Mouse (Mus musculus): ENCODE measurements around the gene Ptgis. TPM values are rescaled to one million over a fixed set of nuclear protein-coding genes. Genes with fewer than 3 reads are reported as not detected.

The Ptgis gene
- polyA plus RNA-seq, 1 experiment from 2014 or later, result 12.7 TPM

DNA sequence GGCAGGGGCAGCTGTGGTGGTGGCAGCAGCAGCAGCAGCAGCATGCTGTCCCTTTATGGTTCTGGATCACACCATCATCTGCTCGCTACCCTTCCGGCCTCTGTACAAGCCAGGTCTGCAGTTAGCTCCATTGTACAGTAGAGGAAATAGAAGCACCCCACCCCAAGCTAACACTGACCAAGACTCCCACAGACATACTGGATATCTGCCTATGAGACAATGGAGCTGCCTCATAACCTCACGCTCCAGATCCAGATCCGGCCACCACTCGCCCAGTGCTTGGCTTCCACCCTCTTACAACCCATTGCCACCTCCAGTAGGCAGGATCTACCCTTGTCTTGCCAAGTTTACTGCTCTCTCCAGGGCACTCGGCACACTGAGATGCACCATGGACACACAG lies 65.1 kb downstream of the Ptgis start:
- Histone ChIP-seq H3K36me3 (no peaks in the 10 kb centered on the region), H3K4me3 (no peak overlapping the region), H3K27me3 (ENCODE audit: low read depth, poor library complexity, severe bottlenecking) (no peaks in the 10 kb centered on the region), H3K27ac (replicated peaks) (no peak overlapping the region), H3K9me3 (replicated peaks) (0 out of 2 replicates have a peak, but pooled peaks cover 6% of the 10 kb centered on the region), H3K4me1 (0 out of 2 replicates have a peak, but pooled peaks cover 2% of the 10 kb centered on the region)
- DNase-seq (ENCODE audit: low spot score), result no peak
- WGBS, result 93% methylated on average over 6 of the region's 6 CpGs

DNA sequence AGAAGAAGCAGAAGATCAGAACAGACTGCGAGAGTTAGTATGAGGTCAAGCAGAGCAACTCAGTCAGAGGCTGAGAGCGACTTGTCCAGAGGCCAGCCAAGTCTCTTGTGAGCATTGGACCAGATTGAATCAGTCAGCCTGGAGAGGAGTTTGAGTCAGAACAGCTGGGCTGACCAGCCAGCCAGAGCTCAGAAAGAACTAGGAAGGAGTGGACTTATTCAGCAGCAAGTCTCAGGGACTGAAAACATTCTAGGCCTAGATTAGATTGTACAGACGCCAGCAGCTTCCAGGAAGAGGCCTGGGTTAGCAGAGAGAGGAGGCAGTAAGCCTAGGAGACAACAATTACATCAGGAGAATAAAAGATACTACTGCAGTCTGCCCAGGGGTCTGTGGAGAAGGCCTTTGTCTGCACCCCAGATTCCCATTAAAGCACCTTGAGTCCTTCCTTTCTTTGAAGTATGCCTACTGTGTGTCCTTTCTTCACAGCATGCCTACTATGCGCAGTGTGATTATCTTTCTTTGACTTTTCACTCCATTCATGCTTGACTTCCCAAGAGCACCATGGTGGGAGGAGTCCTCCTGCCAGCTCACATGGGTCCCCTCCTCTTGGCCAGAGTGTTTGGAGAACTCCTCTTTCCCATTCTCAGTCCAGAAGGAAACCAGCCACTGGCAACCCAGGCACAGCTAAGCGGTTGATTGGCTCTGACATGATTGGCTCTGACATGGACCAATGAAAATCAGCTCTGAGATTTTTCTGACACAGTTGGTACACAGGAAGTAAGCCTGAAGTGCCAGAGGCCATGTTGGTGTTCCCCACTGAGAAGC lies 67.1 kb downstream of the Ptgis start:
- WGBS, result 73% methylated on average over 5 of the region's 5 CpGs
- Histone ChIP-seq H3K27me3 (ENCODE audit: low read depth, poor library complexity, severe bottlenecking) (no peaks in the 10 kb centered on the region), H3K27ac (replicated peaks) (no peak overlapping the region), H3K4me3 (no peak overlapping the region), H3K4me1 (0 out of 2 replicates have a peak, but pooled peaks cover 2% of the 10 kb centered on the region), H3K36me3 (no peaks in the 10 kb centered on the region), H3K9me3 (replicated peaks) (0 out of 2 replicates have a peak, but pooled peaks cover 6% of the 10 kb centered on the region)
- DNase-seq (ENCODE audit: low spot score), result no peak

DNA sequence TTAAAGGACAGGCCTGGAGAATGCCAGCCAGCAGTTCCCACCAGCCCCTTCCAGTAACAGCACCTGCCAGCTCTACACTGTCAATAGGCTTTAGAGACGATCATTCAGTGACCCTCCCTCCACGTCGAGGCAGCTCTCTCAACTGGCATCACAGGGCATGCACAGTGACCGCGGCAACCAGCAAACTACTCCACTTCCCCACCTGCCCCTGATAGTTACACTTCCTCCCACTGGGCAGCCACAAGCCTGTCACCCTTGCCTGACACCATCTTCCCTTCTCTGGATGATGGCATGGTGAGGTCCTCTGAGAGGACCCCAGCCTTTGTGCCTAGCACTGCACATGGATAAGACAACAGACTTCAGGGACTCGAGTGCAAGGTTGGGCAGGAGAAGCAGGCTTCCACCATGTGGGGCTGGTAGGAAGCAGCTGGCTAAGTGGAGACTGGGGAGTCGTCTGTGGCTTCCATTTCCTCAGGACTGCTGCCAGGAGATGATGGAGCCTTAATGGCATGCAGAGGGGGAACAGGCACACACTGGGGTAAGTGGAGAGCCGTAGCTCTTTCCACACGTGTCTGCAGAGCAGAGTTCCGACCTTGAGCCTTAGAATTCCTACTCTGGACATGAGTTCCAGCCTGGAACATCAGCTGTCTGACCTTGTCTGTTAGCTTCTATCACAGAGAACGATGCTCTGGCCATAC lies 72.7 kb downstream of the Ptgis start:
- Histone ChIP-seq H3K36me3 (no peaks in the 10 kb centered on the region), H3K27me3 (ENCODE audit: low read depth, poor library complexity, severe bottlenecking) (no peaks in the 10 kb centered on the region), H3K27ac (replicated peaks) (no peak overlapping the region), H3K9me3 (replicated peaks) (no peaks in the 10 kb centered on the region), H3K4me3 (no peak overlapping the region), H3K4me1 (no peaks in the 10 kb centered on the region)
- 81% methylated on average over 11 of the region's 11 CpGs for WGBS
- no peak for DNase-seq (ENCODE audit: low spot score)

DNA sequence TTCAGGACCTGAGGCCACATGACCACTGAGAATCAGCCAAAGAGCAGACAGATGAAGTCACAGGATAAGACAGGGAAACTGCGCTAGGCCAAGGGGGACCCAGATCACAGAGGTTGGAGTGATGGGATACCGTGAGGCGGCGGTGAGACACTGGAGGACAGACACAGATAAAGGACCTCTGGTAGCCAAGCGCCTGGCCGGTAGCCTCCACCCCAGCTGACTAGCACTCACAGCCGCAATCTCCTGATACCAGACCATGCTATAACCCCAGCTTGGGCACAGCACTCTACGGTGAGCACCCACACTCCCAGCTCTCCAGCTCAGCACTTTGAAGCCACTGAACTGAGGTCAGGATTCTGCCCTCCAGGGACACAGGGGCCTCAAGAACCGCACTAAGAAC lies 76.8 kb downstream of the Ptgis start:
- Histone ChIP-seq H3K9me3 (replicated peaks) (peaks cover 5% of the 10 kb centered on the region; the same call in 1 of the 2 replicates), H3K27me3 (ENCODE audit: low read depth, poor library complexity, severe bottlenecking) (no peaks in the 10 kb centered on the region), H3K4me3 (no peak overlapping the region), H3K27ac (replicated peaks) (no peak overlapping the region), H3K36me3 (0 out of 2 replicates have a peak, but pooled peaks cover 5% of the 10 kb centered on the region), H3K4me1 (no peaks in the 10 kb centered on the region)
- no peak for DNase-seq (ENCODE audit: low spot score)
- WGBS, result 91% methylated on average over 9 of the region's 9 CpGs

DNA sequence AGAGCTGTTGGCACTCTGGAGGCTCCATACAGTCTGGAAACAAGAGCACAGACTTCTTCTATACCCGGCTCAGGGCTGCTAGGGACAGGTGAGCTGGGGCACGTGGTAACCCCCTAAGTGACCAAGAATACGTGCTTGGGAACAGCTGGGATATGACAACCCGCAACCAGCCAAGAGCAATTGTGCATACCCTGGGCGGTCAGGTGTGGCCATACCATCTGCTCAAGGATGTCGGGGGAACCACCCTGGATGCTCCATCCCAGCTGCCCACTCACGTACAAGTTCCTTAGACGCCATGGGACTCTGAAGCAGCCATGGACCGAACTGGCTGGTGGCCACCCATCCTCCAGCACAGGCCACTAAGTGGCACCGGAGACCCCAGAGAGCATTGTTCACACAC lies 77.3 kb downstream of the Ptgis start:
- WGBS, result 95% methylated on average over 10 of the region's 10 CpGs
- no peaks in the 10 kb centered on the region for H3K4me1 ChIP-seq
- H3K9me3 ChIP-seq (replicated peaks), result peaks cover 5% of the 10 kb centered on the region; the same call in 1 of the 2 replicates
- DNase-seq (ENCODE audit: low spot score), result no peak
- no peak overlapping the region for H3K4me3 ChIP-seq
- H3K27ac ChIP-seq (replicated peaks), result no peak overlapping the region
- H3K27me3 ChIP-seq (ENCODE audit: low read depth, poor library complexity, severe bottlenecking), result no peaks in the 10 kb centered on the region
- H3K36me3 ChIP-seq, result 0 out of 2 replicates have a peak, but pooled peaks cover 5% of the 10 kb centered on the region

DNA sequence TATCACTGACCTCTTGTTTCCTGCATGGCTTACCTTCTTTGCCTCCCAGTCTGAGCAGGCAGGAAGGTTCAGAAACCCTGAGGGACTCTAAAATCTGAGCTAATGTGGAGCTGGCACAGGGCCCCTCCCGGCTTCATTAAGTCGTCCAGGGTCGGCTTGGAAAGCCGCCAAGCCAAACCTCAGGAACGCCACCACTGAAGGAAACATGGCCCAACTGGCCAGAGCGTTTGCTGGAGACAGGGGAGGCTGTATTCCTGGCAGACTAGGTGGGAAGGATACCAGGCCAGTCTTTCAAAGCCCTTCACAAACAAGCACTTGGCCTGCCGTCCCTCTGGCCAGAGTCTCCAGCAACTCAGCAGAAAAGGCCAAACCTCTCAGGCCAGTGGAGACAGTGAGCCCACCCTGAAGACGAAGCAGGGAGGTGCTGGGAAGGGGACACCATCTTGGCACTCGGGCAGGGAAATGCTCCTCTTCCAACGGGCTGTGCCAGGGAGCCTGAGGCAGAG lies 77.8 kb downstream of the Ptgis start:
- Histone ChIP-seq H3K27me3 (ENCODE audit: low read depth, poor library complexity, severe bottlenecking) (no peaks in the 10 kb centered on the region), H3K27ac (replicated peaks) (no peak overlapping the region), H3K36me3 (0 out of 2 replicates have a peak, but pooled peaks cover 5% of the 10 kb centered on the region), H3K4me3 (no peak overlapping the region), H3K4me1 (no peaks in the 10 kb centered on the region), H3K9me3 (replicated peaks) (peaks cover 5% of the 10 kb centered on the region; the same call in 1 of the 2 replicates)
- 92% methylated on average over 10 of the region's 10 CpGs for WGBS
- DNase-seq (ENCODE audit: low spot score), result no peak

DNA sequence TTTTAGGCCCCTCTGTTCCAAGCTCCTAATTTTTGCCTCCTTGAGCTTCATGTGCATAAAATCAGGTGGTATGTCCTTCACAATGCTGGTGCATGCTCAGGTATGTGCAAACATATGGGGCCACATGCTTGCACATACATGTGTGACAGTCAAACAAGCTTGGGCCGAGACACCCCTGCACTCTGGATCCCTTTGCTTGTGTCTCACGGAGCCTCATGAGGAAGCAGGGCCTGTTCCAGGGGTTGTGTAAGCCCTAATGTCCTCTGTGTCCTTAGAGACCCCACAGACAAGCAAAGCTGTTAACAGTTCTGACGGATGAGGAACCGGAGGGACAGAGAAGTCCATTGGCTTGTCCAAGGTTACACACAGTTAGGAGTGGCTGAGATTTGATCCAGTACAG lies 80.7 kb downstream of the Ptgis start:
- no peak for DNase-seq (ENCODE audit: low spot score)
- H3K36me3 ChIP-seq, result 0 out of 2 replicates have a peak, but pooled peaks cover 5% of the 10 kb centered on the region
- H3K9me3 ChIP-seq (replicated peaks), result peaks cover 5% of the 10 kb centered on the region; the same call in 1 of the 2 replicates
- no peak overlapping the region for H3K27ac ChIP-seq (replicated peaks)
- H3K27me3 ChIP-seq (ENCODE audit: low read depth, poor library complexity, severe bottlenecking), result no peaks in the 10 kb centered on the region
- peaks cover 16% of the 10 kb centered on the region for H3K4me1 ChIP-seq
- H3K4me3 ChIP-seq, result no peak overlapping the region
- WGBS, result 94% methylated on average over 4 of the region's 4 CpGs

DNA sequence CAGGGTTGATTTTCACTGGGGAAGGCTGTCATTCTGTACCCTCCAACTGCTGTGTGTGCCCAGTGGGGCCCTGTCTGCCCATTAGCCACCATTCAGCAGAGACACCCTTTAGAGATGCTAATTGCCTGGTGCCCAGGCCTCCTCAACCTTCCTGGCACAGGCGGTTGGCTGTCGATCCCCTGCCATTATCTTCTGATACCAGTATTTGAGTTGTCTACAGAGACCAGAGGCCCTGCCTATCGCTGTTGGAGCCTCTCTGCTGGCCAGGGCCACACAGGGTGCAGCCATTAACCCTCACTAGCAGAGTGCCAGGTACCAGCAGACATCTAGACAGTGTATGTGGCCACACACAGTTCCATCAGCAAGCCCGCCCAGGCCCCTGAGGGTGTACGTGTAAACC lies 81.6 kb downstream of the Ptgis start:
- peaks cover 16% of the 10 kb centered on the region for H3K4me1 ChIP-seq
- no peak overlapping the region for H3K4me3 ChIP-seq
- no peaks in the 10 kb centered on the region for H3K27me3 ChIP-seq (ENCODE audit: low read depth, poor library complexity, severe bottlenecking)
- 0 out of 2 replicates have a peak, but pooled peaks cover 5% of the 10 kb centered on the region for H3K36me3 ChIP-seq
- H3K27ac ChIP-seq (replicated peaks), result no peak overlapping the region
- WGBS, result 91% methylated on average over 5 of the region's 5 CpGs
- peaks cover 5% of the 10 kb centered on the region; the same call in 1 of the 2 replicates for H3K9me3 ChIP-seq (replicated peaks)
- DNase-seq (ENCODE audit: low spot score), result no peak

DNA sequence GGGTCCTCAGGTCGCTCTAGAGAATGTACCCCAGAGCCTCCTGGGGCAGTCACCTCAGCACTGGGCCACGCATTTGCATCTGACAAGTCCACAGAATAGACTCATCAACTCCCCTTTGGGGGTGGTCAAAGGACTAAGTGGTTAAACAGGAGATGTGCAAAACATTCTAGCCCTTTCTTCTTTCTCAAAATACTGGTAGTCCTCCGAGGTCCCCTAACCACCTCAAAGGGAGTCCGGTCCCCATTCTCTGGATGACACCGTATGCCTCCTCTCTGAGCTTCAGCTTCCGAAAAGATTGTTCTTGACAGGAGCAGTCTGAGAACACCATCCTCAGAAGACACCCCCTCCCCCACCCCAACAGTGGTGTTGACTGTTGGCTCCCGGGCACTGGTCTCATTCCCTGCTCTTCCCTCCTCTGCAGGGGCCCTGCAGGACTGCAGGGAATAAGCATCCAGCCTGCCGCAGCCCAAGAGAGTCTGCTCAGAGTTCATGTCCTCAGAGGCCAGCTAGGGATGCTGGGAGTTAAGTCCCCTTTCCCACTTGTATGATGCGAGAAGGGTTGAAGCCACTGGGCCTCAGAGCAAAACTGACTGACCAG lies 84.2 kb downstream of the Ptgis start:
- no peaks in the 10 kb centered on the region for H3K27me3 ChIP-seq (ENCODE audit: low read depth, poor library complexity, severe bottlenecking)
- H3K4me3 ChIP-seq, result no peak overlapping the region
- 49% methylated on average over 9 of the region's 9 CpGs for WGBS

DNA sequence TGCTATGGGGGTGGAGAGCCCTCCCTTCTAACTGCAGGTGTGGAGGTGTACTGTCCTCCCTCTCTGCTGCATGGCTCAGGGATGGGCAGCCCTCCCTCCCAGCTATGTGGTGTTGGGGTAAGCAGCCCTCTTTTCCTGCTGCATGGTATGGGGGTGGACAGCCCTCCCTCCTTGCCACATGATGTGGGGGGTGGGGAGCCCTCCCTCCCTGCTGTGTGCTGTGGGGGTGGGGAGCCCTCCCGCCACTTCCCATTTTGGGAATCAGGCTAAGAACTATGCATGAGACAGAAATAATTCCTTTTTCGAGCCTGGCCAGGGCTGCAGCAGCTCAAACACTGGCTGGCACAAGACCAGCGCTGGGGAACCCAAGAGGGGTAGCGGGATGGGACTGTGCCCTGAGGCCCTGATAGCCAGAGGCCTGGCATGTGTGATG lies 84.8 kb downstream of the Ptgis start:
- peaks cover 3% of the 10 kb centered on the region; the same call in 1 of the 2 replicates for H3K9me3 ChIP-seq (replicated peaks)
- no peak for DNase-seq (ENCODE audit: low spot score)
- H3K27ac ChIP-seq (replicated peaks), result peak overlapping the region; percentile 18; the same call in 1 of the 2 replicates
- WGBS, result 69% methylated on average over 4 of the region's 4 CpGs
- H3K27me3 ChIP-seq (ENCODE audit: low read depth, poor library complexity, severe bottlenecking), result no peaks in the 10 kb centered on the region
- no peaks in the 10 kb centered on the region for H3K36me3 ChIP-seq
- no peak overlapping the region for H3K4me3 ChIP-seq
- H3K4me1 ChIP-seq, result peaks cover 16% of the 10 kb centered on the region

More for the DNA sequence above, 84.2 kb downstream of the Ptgis start:
- no peak for DNase-seq (ENCODE audit: low spot score)
- H3K27ac ChIP-seq (replicated peaks), result 0 out of 2 replicates have a peak overlapping the region, but pooled peaks have one; percentile 18
- 0 out of 2 replicates have a peak, but pooled peaks cover 4% of the 10 kb centered on the region for H3K36me3 ChIP-seq
- peaks cover 5% of the 10 kb centered on the region; the same call in 1 of the 2 replicates for H3K9me3 ChIP-seq (replicated peaks)
- H3K4me1 ChIP-seq, result peaks cover 16% of the 10 kb centered on the region

DNA sequence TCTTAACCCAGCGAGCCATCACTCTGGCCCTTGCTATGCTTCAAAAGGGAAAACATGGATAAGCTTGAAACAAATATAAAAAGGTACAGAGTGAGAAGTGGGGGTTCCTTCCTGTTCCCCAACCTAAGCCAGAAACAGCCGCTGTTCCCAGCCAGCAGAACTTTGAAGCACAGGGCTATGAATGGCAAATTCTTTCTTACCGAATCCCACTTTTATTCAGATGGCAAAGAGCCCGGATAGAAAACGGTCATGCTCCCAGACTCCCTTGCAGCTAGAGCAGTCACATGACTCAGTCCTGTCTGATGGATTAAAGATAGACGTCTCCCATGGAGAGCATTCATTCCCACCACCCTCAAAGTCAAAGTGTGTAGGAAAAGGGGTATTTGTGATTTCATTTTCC lies 89.5 kb downstream of the Ptgis start:
- WGBS, result 95% methylated on average over 6 of the region's 6 CpGs
- peaks cover 3% of the 10 kb centered on the region; the same call in 1 of the 2 replicates for H3K9me3 ChIP-seq (replicated peaks)
- H3K27me3 ChIP-seq (ENCODE audit: low read depth, poor library complexity, severe bottlenecking), result no peaks in the 10 kb centered on the region; the same call in 1 of the 2 replicates
- no peak overlapping the region for H3K27ac ChIP-seq (replicated peaks)
- no peak for DNase-seq (ENCODE audit: low spot score)
- H3K36me3 ChIP-seq, result no peaks in the 10 kb centered on the region
- H3K4me1 ChIP-seq, result peaks cover 9% of the 10 kb centered on the region
- no peak overlapping the region for H3K4me3 ChIP-seq

DNA sequence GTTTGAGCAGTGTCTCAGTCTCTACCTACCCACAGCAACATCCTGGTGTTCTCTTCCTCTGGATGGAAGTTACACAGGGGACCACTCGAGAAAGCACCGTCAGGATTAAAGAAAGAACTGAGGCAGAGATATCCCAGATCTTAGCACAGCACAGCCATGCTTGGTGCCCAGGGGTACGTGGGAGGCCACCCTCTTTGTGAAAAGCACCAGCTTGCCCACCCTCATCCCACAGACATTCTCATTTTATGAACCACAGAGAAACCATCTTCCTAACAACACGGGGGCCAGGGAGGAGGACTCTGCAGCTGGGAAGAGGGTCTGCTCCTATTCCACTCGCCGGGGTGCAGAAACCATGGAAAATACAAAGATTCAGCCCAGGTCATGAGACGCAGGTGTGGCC lies 90.3 kb downstream of the Ptgis start:
- Histone ChIP-seq H3K4me1 (peaks cover 4% of the 10 kb centered on the region; the same call in 1 of the 2 replicates), H3K27me3 (ENCODE audit: low read depth, poor library complexity, severe bottlenecking) (no peaks in the 10 kb centered on the region; the same call in 1 of the 2 replicates), H3K36me3 (no peaks in the 10 kb centered on the region), H3K4me3 (no peak overlapping the region), H3K27ac (replicated peaks) (no peak overlapping the region), H3K9me3 (replicated peaks) (peaks cover 3% of the 10 kb centered on the region; the same call in 1 of the 2 replicates)
- WGBS, result 94% methylated on average over 7 of the region's 7 CpGs
- no peak for DNase-seq (ENCODE audit: low spot score)

All from midbrain, embryonic 10.5 days (tissue).